Comparison of ENCODE assay signal across 8 mouse cellular contexts in genomic region chr6:29853213-29853899, GRCm38 (mm10).
DNase-seq lines count a peak whose midpoint lies in the region; ATAC-seq and TF ChIP-seq lines count a peak whose summit lies in the region.

No protein-coding gene starts in this region.

- TF ChIP-seq CTCF in cortical plate, adult 2 months (IDR thresholded peaks at IDR 0.05; ENCODE audit: extremely low read depth, insufficient read depth, low read length): peak; percentile 86

- TF ChIP-seq POLR2A in cortical plate, adult 2 months (IDR thresholded peaks at IDR 0.05; ENCODE audit: extremely low read depth, insufficient read depth, low read length): no peak

- H3K4me1 ChIP-seq in cortical plate, adult 2 months (ENCODE audit: control insufficient read depth, insufficient read depth, low read length): no peaks in the 10 kb centered on the region

- H3K4me3 ChIP-seq in cortical plate, adult 2 months (ENCODE audit: insufficient read depth, low read length): no peak overlapping the region

- peak; percentile 87 for ATAC-seq in megakaryocyte progenitor cell, adult 5-6 weeks (replicated peaks; ENCODE audit: poor library complexity)

- DNase-seq in adipocyte (ENCODE audit: low spot score): peak; percentile 94
- DNase-seq in gastrocnemius, postnatal 10 days: peak; percentile 76
- peak; percentile 94 for DNase-seq in induced T-regulatory cell, adult 2 months (ENCODE audit: low read depth)
- peak; percentile 33 to 87 for DNase-seq in left cerebral cortex, adult 8-10 months (ENCODE audit: low spot score in 2 of 2)
- DNase-seq in right cerebral cortex, postnatal 4 days: peak; percentile 86
- DNase-seq in yolk sac, embryonic 10.5 days (ENCODE audit: low spot score): peak; percentile 86

- H3K27ac ChIP-seq in cortical plate, adult 2 months (ENCODE audit: insufficient read depth, low read length): no peak overlapping the region
